Mouse (Mus musculus): ENCODE results near the gene Rasal1. TPM values are rescaled to one million over a fixed set of nuclear protein-coding genes. Genes with fewer than 3 reads are reported as not detected.

Rasal1 gene
- total and polyA plus RNA-seq, 3 experiments = 0.69 to 4.5 TPM; not detected in 1

GRCm38 (mm10) chr5:120612822-120613604 lies 35.6 kb upstream of the Rasal1 start (continued):
- TF ChIP-seq ZC3H11A (IDR thresholded peaks at IDR 0.05; ENCODE audit: low read depth, low read length) (no peak), MEF2A (IDR thresholded peaks at IDR 0.05; ENCODE audit: extremely low read depth, insufficient replicate concordance, low read depth, low read length, poor library complexity, severe bottlenecking) (no peak)

GRCm38 (mm10) chr5:120615903-120616302 lies 32.7 kb upstream of the Rasal1 start:
- Histone ChIP-seq H3K27me3 (ENCODE audit: control insufficient read depth in 1 of 2, insufficient read depth in 2 of 2, low read length in 2 of 2) (no peaks in the 10 kb centered on the region), H3K27ac (ENCODE audit: control insufficient read depth, low read depth, low read length) (no peak overlapping the region), H3K79me2 (ENCODE audit: control insufficient read depth, insufficient read depth, low read length, poor library complexity) (peaks cover 29% of the 10 kb centered on the region), H3K36me3 (ENCODE audit: control insufficient read depth in 1 of 2, insufficient read depth in 2 of 2, low read length in 2 of 2) (peaks cover 0 to 1% of the 10 kb centered on the region in 2 experiments; a peak in 2 of 4 replicates), H3K4me1 (ENCODE audit: control insufficient read depth in 1 of 2, insufficient read depth in 2 of 2, low read length in 2 of 2) (peaks cover 2 to 8% of the 10 kb centered on the region in 2 experiments; a peak in 2 of 4 replicates), H3K9me3 (replicated peaks; ENCODE audit: insufficient read depth, low read length) (no peaks in the 10 kb centered on the region), H3K9ac (ENCODE audit: control insufficient read depth, low read depth, low read length, poor library complexity, severe bottlenecking) (no peak overlapping the region), H3K4me3 (ENCODE audit: control insufficient read depth in 1 of 2, insufficient read depth in 1 of 2, low read depth in 2 of 2, low read length in 2 of 2) (no peak overlapping the region)
- peak; percentile 77 for DNase-seq (ENCODE audit: low read depth, low spot score)
- TF ChIP-seq CTCF (IDR thresholded peaks at IDR 0.05 in 2 of 3, conservative IDR thresholded peaks at IDR 0.05 in 1 of 3; ENCODE audit: control insufficient read depth in 1 of 3, insufficient read depth in 1 of 3, low read depth in 2 of 3, low read length in 3 of 3, poor library complexity in 1 of 3, severe bottlenecking in 1 of 3) (peak; percentile 62 to 89 (median 71)), CHD1 (IDR thresholded peaks at IDR 0.05; ENCODE audit: low read depth, low read length) (no peak), POLR2AphosphoS5 (IDR thresholded peaks at IDR 0.05; ENCODE audit: borderline replicate concordance, low read depth, low read length) (no peak), RAD21 (IDR thresholded peaks at IDR 0.05; ENCODE audit: low read depth, low read length) (peak; percentile 26; the same call in 1 of the 2 replicates), POLR2A (IDR thresholded peaks at IDR 0.05; ENCODE audit: control insufficient read depth in 1 of 2, insufficient read depth in 1 of 2, low read depth in 1 of 2, low read length in 2 of 2, poor library complexity in 1 of 2) (no peak), SMC3 (IDR thresholded peaks at IDR 0.05; ENCODE audit: low read depth, low read length) (peak; percentile 33), MAX (IDR thresholded peaks at IDR 0.05; ENCODE audit: low read length) (0 out of 2 replicates have a peak, but pooled peaks have one; percentile 16)

GRCm38 (mm10) chr5:120618778-120619177 lies 29.8 kb upstream of the Rasal1 start:
- no peak for DNase-seq (ENCODE audit: low read depth, low spot score)
- H3K36me3 ChIP-seq (ENCODE audit: control insufficient read depth in 1 of 2, insufficient read depth in 2 of 2, low read length in 2 of 2) = peaks cover 0 to 6% of the 10 kb centered on the region in 2 experiments; a peak in 2 of 4 replicates
- H3K79me2 ChIP-seq (ENCODE audit: control insufficient read depth, insufficient read depth, low read length, poor library complexity) = peaks cover 15% of the 10 kb centered on the region
- no peak overlapping the region for H3K9ac ChIP-seq (ENCODE audit: control insufficient read depth, low read depth, low read length, poor library complexity, severe bottlenecking)
- no peaks in the 10 kb centered on the region for H3K4me1 ChIP-seq (ENCODE audit: control insufficient read depth in 1 of 2, insufficient read depth in 2 of 2, low read length in 2 of 2)
- H3K27me3 ChIP-seq (ENCODE audit: control insufficient read depth in 1 of 2, insufficient read depth in 2 of 2, low read length in 2 of 2) = no peaks in the 10 kb centered on the region
- TF ChIP-seq CTCF (IDR thresholded peaks at IDR 0.05 in 2 of 3, conservative IDR thresholded peaks at IDR 0.05 in 1 of 3; ENCODE audit: control insufficient read depth in 1 of 3, insufficient read depth in 1 of 3, low read depth in 2 of 3, low read length in 3 of 3, poor library complexity in 1 of 3, severe bottlenecking in 1 of 3) = no peak
- no peak for TF ChIP-seq MAX (IDR thresholded peaks at IDR 0.05; ENCODE audit: low read length)
- TF ChIP-seq SMC3 (IDR thresholded peaks at IDR 0.05; ENCODE audit: low read depth, low read length) = no peak
- TF ChIP-seq BHLHE40 (IDR thresholded peaks at IDR 0.05; ENCODE audit: borderline replicate concordance, low read depth, low read length) = no peak
- TF ChIP-seq RCOR1 (IDR thresholded peaks at IDR 0.05; ENCODE audit: low read depth, low read length) = no peak
- TF ChIP-seq TAL1 (IDR thresholded peaks at IDR 0.05; ENCODE audit: low read length) = no peak
- no peak for TF ChIP-seq MYC (IDR thresholded peaks at IDR 0.05; ENCODE audit: low read depth, low read length)
- TF ChIP-seq MXI1 (IDR thresholded peaks at IDR 0.05; ENCODE audit: low read depth, low read length) = no peak
- no peak for TF ChIP-seq POLR2AphosphoS5 (IDR thresholded peaks at IDR 0.05; ENCODE audit: borderline replicate concordance, low read depth, low read length)
- no peak for TF ChIP-seq ZKSCAN1 (IDR thresholded peaks at IDR 0.05; ENCODE audit: low read depth, low read length)
- TF ChIP-seq ELF1 (IDR thresholded peaks at IDR 0.05; ENCODE audit: low read depth, low read length) = no peak
- no peak for TF ChIP-seq E2F4 (IDR thresholded peaks at IDR 0.05; ENCODE audit: borderline replicate concordance, low read depth, low read length)
- no peak for TF ChIP-seq CHD1 (IDR thresholded peaks at IDR 0.05; ENCODE audit: low read depth, low read length)
- no peak for TF ChIP-seq RAD21 (IDR thresholded peaks at IDR 0.05; ENCODE audit: low read depth, low read length)
- TF ChIP-seq POLR2AphosphoS2 (IDR thresholded peaks at IDR 0.05; ENCODE audit: low read length) = no peak
- no peak for TF ChIP-seq USF1 (IDR thresholded peaks at IDR 0.05; ENCODE audit: low read depth, low read length)
- TF ChIP-seq GABPA (IDR thresholded peaks at IDR 0.05; ENCODE audit: low read depth, low read length) = no peak
- no peak for TF ChIP-seq KAT2A (conservative IDR thresholded peaks at IDR 0.05; ENCODE audit: low read depth, low read length)
- no peak for TF ChIP-seq MAFK (IDR thresholded peaks at IDR 0.05; ENCODE audit: borderline replicate concordance, low read depth, low read length)
- H3K4me3 ChIP-seq (ENCODE audit: control insufficient read depth in 1 of 2, insufficient read depth in 1 of 2, low read depth in 2 of 2, low read length in 2 of 2) = no peak overlapping the region
- H3K27ac ChIP-seq (ENCODE audit: control insufficient read depth, low read depth, low read length) = no peak overlapping the region
- H3K9me3 ChIP-seq (replicated peaks; ENCODE audit: insufficient read depth, low read length) = no peaks in the 10 kb centered on the region

Measured in MEL (cell line).